Comparison of ENCODE assay signal across 11 mouse cellular contexts in the genomic region with DNA sequence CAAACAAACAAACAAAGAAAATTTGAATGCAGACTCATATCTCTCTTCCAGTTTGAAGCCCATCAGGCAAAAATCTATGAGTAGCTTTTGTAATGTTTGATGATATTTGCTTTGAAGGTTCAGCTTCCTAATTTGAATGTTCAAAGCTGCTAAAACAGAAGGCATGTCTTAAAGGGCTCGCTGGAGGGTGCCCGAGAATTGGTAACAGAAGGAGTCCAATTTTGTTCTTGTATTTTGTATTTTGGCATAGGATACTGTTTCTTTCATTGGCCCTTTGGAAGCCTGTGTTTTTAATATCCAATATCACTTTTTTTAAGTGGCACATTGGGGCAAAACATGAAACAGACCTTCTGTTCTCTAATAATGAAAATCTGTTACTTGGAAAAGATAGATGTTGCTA.
"Had no signal": no experiment of that assay in that cellular context is flagged by ENCODE, and none has a peak within 500 bp of the region (broad histone marks: within the 10 kb centered on the region; RNA-seq: fewer than 3 reads in every experiment).

No protein-coding gene starts in this region.

- H3K4me1 ChIP-seq: liver, embryonic 13.5 days had no signal

- DNase-seq: kidney, adult 9 months; kidney, postnatal 14 days; kidney, postnatal 4 days; liver, embryonic 13.5 days; lung, adult 2 months; lung, postnatal 14 days; lung, postnatal 4 days; midbrain, embryonic 14.5 days; thymus, adult 18-20 months; thymus, postnatal 36 days had no signal

- H3K27ac ChIP-seq: liver, embryonic 13.5 days had no signal

- H3K27me3 ChIP-seq: liver, embryonic 13.5 days had no signal

- H3K36me3 ChIP-seq: liver, embryonic 13.5 days had no signal

- H3K4me3 ChIP-seq: liver, embryonic 13.5 days had no signal

- H3K4me2 ChIP-seq: liver, embryonic 13.5 days; midbrain, embryonic 11.5 days had no signal

- H3K9me3 ChIP-seq: liver, embryonic 13.5 days had no signal

- H3K9ac ChIP-seq: liver, embryonic 13.5 days had no signal
